Mouse (Mus musculus) embryonic fibroblast, embryonic 13.5 days (primary cell): ENCODE measurements at regions not wholly inside any gene's neighbourhood (a gene's known extent, or its start where the extent isn't known, plus 50 kb on each side); places are given as distances from the start of the nearest gene placed in this dataset.

Experiments
- CTCF ChIP-seq: IDR thresholded peaks from 2 replicates; pipeline ENCODE4 v1.5.1; 2011; ENCODE audit warnings: mild to moderate bottlenecking, control low read depth, low read length, moderate library complexity, borderline replicate concordance; ENCODE audit not compliant: insufficient read depth
- POLR2A ChIP-seq: IDR thresholded peaks from 2 replicates; pipeline ENCODE4 v1.6.1; 2011; ENCODE audit warnings: low read depth, mild to moderate bottlenecking, control low read depth, low read length, moderate library complexity

GRCm38 (mm10) chr6:89153027-89153662 is 209.3 kb downstream of the Plxna1 start:
- TF ChIP-seq CTCF (no peak), POLR2A (no peak)
